Mouse (Mus musculus) testis, adult 2 months (tissue): ENCODE measurements at regions not wholly inside any gene's neighbourhood (a gene's known extent, or its start where the extent isn't known, plus 50 kb on each side); places are given as distances from the start of the nearest gene placed in this dataset.

ENCODE experiments used
- H3K27ac ChIP-seq: fragments of 200-500 bp; 2 replicates; pipeline ENCODE4 v1.5.1; 2012; ENCODE audit warnings: low read depth, low read length; ENCODE audit not compliant: control insufficient read depth, insufficient read depth
- H3K27me3 ChIP-seq: fragments of 200-500 bp; 2 replicates; pipeline ENCODE4 v1.6.1; 2012; ENCODE audit warnings: mild to moderate bottlenecking, low read length, moderate library complexity; ENCODE audit not compliant: control insufficient read depth, insufficient read depth
- H3K36me3 ChIP-seq: fragments of 200-500 bp; 2 replicates; pipeline ENCODE4 v1.6.1; 2012; ENCODE audit warnings: mild to moderate bottlenecking, low read length; ENCODE audit not compliant: control insufficient read depth, insufficient read depth
- H3K4me1 ChIP-seq: fragments of 200-500 bp; 2 replicates; pipeline ENCODE4 v1.6.1; 2012; ENCODE audit warnings: low read length; ENCODE audit not compliant: control insufficient read depth, insufficient read depth
- H3K4me3 ChIP-seq: fragments of 200-500 bp; 2 replicates; pipeline ENCODE4 v1.5.1; 2012; ENCODE audit warnings: low read depth, mild to moderate bottlenecking, low read length, moderate library complexity, mixed read lengths; ENCODE audit not compliant: control insufficient read depth
- CTCF ChIP-seq: fragments of 200-500 bp; IDR thresholded peaks from 2 replicates; pipeline ENCODE4 v1.5.1; 2012; ENCODE audit warnings: low read depth, mild to moderate bottlenecking, inconsistent platforms, low read length, moderate library complexity; ENCODE audit not compliant: control insufficient read depth, insufficient read depth, insufficient replicate concordance
- POLR2A ChIP-seq: fragments of 200-500 bp; IDR thresholded peaks from 2 replicates; pipeline ENCODE4 v1.6.1; 2012; ENCODE audit warnings: low read depth, mild to moderate bottlenecking, inconsistent platforms, low read length, moderate library complexity; ENCODE audit not compliant: control insufficient read depth

GRCm38 (mm10) chr11:111820356-111820755, 754.4 kb downstream of the Kcnj2 start:
- TF ChIP-seq POLR2A (no peak), CTCF (no peak)
- H3K4me3 ChIP-seq, result no peak overlapping the region
- no peaks in the 10 kb centered on the region for H3K36me3 ChIP-seq
- H3K27ac ChIP-seq, result no peak overlapping the region
- no peaks in the 10 kb centered on the region for H3K27me3 ChIP-seq
- H3K4me1 ChIP-seq, result peaks cover 6% of the 10 kb centered on the region; the same call in 1 of the 2 replicates

DNA sequence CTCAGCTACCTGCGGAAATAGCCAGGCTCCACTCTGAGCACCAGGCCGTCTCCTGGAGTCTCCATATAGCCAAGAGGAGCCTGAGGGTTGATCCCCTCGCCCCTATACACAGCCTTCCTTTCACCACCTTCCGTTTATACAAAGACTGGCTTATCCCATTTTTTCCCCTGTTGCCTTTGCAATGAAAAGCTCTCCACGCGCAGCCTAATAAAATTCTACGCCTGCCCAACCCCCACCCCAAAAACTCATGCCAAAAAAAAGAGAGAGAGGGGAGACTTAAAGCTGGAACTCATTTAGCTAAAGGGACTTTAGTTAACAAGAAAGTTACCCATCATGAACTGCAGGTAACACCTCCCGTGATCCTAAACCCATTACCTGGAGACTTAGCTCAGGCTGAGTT, 762.5 kb downstream of the Kcnj2 start:
- Histone ChIP-seq H3K27ac (no peak overlapping the region), H3K36me3 (no peaks in the 10 kb centered on the region), H3K4me3 (no peak overlapping the region), H3K4me1 (no peaks in the 10 kb centered on the region), H3K27me3 (no peaks in the 10 kb centered on the region)
- TF ChIP-seq CTCF (no peak), POLR2A (no peak)

GRCm38 (mm10) chr11:111838996-111839395, 773.0 kb downstream of the Kcnj2 start:
- Histone ChIP-seq H3K4me3 (no peak overlapping the region), H3K4me1 (no peaks in the 10 kb centered on the region), H3K36me3 (no peaks in the 10 kb centered on the region), H3K27ac (no peak overlapping the region), H3K27me3 (no peaks in the 10 kb centered on the region)
- no peak for TF ChIP-seq POLR2A
- no peak for TF ChIP-seq CTCF

DNA sequence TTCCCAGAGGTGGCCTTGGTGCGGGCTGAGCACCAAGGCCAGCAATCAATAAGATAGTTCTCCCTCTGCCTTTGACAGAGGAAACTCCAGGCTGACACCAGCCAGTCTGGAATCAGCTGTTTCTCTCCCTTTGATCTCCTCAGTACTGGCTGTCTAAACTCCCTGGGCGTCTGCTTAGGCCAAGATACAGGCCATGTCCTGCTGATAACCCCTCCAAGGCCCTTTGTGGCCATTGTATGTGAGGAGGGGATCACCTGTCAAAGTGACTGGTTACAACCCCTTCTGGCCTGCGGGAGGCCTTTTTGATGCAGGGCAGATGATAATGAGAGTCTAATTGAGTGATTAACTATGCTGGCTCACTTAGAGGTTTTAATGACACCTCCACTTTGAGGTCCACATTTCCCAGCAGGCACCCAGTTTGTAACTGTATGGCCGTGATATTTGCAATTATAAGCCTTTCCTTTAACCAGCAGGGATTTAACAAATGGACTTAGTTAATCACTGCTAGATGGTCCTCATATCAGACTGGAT, 777.8 kb downstream of the Kcnj2 start:
- Histone ChIP-seq H3K4me3 (no peak overlapping the region), H3K27ac (no peak overlapping the region), H3K36me3 (no peaks in the 10 kb centered on the region), H3K27me3 (no peaks in the 10 kb centered on the region), H3K4me1 (no peaks in the 10 kb centered on the region)
- no peak for TF ChIP-seq POLR2A
- no peak for TF ChIP-seq CTCF

DNA sequence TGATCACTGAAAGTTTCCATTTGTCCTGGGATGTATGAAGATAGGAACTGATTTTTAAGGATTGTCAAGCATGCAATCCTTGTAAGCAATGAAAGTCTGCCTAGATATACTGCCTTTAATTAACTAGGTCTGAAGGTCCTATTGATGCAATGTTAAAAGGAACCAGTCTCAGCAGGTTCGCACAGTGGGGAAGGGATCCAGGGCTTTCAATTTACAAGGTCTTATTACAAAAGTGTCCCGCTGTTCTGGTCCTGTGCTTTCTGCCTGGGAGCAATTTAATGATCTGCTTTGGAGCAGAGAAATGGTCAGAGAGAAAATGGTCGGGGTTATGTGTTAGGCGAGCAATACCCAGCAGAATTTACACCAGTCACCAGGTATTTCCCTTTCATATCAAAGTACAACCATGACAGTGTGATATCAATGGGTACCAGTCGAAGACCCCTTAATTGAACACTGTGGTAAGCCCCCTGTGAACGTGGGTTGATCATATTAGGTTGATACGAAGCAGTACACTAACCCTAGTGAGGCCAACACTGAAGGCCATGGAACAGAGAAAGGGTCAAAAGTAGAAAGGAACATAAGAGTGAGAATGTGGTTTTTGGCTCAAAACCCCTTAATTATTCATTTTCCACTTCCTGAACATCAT, 778.5 kb downstream of the Kcnj2 start:
- Histone ChIP-seq H3K27ac (no peak overlapping the region), H3K36me3 (no peaks in the 10 kb centered on the region), H3K4me3 (no peak overlapping the region), H3K27me3 (no peaks in the 10 kb centered on the region), H3K4me1 (no peaks in the 10 kb centered on the region)
- no peak for TF ChIP-seq CTCF
- TF ChIP-seq POLR2A, result no peak

- H3K27me3 ChIP-seq, result no peaks in the 10 kb centered on the region
- no peaks in the 10 kb centered on the region for H3K4me1 ChIP-seq
- TF ChIP-seq CTCF (no peak), POLR2A (no peak)
- no peak overlapping the region for H3K4me3 ChIP-seq
- no peak overlapping the region for H3K27ac ChIP-seq
- no peaks in the 10 kb centered on the region for H3K36me3 ChIP-seq
Measured at GRCm38 (mm10) chr11:111857288-111857687, 791.3 kb downstream of the Kcnj2 start.

DNA sequence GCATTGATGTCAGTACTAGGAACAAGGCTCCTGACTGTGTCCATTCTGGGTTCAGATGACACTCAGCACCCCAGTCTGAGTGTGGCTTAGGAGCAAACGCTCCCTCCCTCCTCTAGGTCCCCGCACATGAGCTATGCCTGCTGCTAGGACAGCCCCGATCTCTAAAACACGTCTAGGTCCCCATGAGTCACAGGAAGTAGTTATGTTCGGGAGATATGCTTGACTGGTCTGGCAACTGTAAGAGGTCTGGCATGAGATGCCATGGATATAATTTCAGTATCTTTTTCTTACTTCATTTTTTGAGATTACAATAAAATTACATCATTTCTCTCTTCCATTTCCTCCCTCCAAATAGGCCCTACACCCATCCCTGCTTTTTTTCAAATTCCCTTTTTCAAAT, 792.1 kb downstream of the Kcnj2 start:
- Histone ChIP-seq H3K27ac (no peak overlapping the region), H3K4me1 (no peaks in the 10 kb centered on the region), H3K36me3 (no peaks in the 10 kb centered on the region), H3K27me3 (no peaks in the 10 kb centered on the region), H3K4me3 (no peak overlapping the region)
- no peak for TF ChIP-seq POLR2A
